Mouse (Mus musculus) heart, adult 2 months (tissue): Measurements from ENCODE around the gene Traf3ip2. TPM values are rescaled to one million over a fixed set of nuclear protein-coding genes. Genes with fewer than 3 reads are reported as not detected.

Experiments
- DNase-seq, 2 experiments: peaks; one replicate each; pipeline ENCODE4 v3.0.0; 2021
- H3K27ac ChIP-seq: fragments of 200-600 bp; 2 replicates; pipeline ENCODE4 v1.8.1; 2022
- H3K27me3 ChIP-seq: fragments of 200-500 bp; 2 replicates; pipeline ENCODE4 v1.6.1; 2012; ENCODE audit warnings: mild to moderate bottlenecking, low read length, inconsistent platforms, mixed read lengths; ENCODE audit not compliant: control insufficient read depth, insufficient read depth
- H3K36me3 ChIP-seq: fragments of 200-500 bp; 2 replicates; pipeline ENCODE4 v1.6.1; 2012; ENCODE audit warnings: low read length, inconsistent platforms; ENCODE audit not compliant: control insufficient read depth, insufficient read depth
- H3K4me1 ChIP-seq: fragments of 200-500 bp; 2 replicates; pipeline ENCODE4 v1.6.1; 2011; ENCODE audit warnings: low read length; ENCODE audit not compliant: control insufficient read depth, insufficient read depth
- H3K4me3 ChIP-seq: fragments of 200-600 bp; 2 replicates; pipeline ENCODE4 v1.8.1; 2022
- H3K79me2 ChIP-seq: fragments of 200-500 bp; replicated peaks from 2 replicates; pipeline ENCODE4 v1.6.1; 2012; ENCODE audit warnings: mild to moderate bottlenecking, inconsistent platforms, low read length, moderate library complexity, mixed read lengths; ENCODE audit not compliant: control insufficient read depth, insufficient read depth
- H3K9ac ChIP-seq: fragments of 200-500 bp; 2 replicates; pipeline ENCODE4 v1.6.1; 2012; ENCODE audit warnings: low read depth, mild to moderate bottlenecking, control low read depth, inconsistent platforms, low read length, mixed read lengths
- CTCF ChIP-seq: fragments of 200-600 bp; IDR thresholded peaks from 2 replicates; pipeline ENCODE4 v1.8.1; 2022; ENCODE audit warnings: antibody characterized with exemption, mild to moderate bottlenecking, moderate library complexity
- EP300 ChIP-seq: fragments of 200-500 bp; IDR thresholded peaks from 2 replicates; pipeline ENCODE4 v1.6.1; 2011; ENCODE audit warnings: low read depth, low read length, control low read depth; ENCODE audit not compliant: insufficient read depth
- POLR2A ChIP-seq: fragments of 200-500 bp; IDR thresholded peaks from 2 replicates; pipeline ENCODE4 v1.6.1; 2011; ENCODE audit warnings: mild to moderate bottlenecking, low read depth, low read length, control low read depth; ENCODE audit not compliant: insufficient read depth
- WGBS: fragments of 180-500 bp; shearing (Covaris S2); methylation state at CpG from one replicate; pipeline ENCODE4 v1.1.7; 2018; 5-methylcytosine and 5-hydroxymethylcytosine counted together
- intact Hi-C: fragments of 180-260 bp; cut with DNase I; formaldehyde crosslinking; loops from one replicate; pipeline ENCODE4 v1.15.1; 2025
- polyA plus RNA-seq: library from polyadenylated mRNA; depleted of rRNA; stranded (reverse); fragments of >200 nt; gene quantifications from 2 replicates; pipeline ENCODE4 v1.2.3, GENCODE M21; 2012
- total RNA-seq, 2 experiments: library from RNA; stranded (reverse); gene quantifications; 2 replicates each; pipeline ENCODE4 v1.2.3; 2021

The Traf3ip2 gene
- total and polyA plus RNA-seq, 3 experiments: 5.0 to 7.8 (median 6.5) TPM

GRCm38 (mm10) chr10:39587973-39588746 is 24.6 kb upstream of the Traf3ip2 start:
- Histone ChIP-seq H3K27me3 (no peaks in the 10 kb centered on the region), H3K4me1 (no peaks in the 10 kb centered on the region), H3K79me2 (no peaks in the 10 kb centered on the region), H3K36me3 (no peaks in the 10 kb centered on the region), H3K27ac (no peak overlapping the region), H3K9ac (no peak overlapping the region), H3K4me3 (no peak overlapping the region)
- TF ChIP-seq EP300 (no peak), CTCF (no peak), POLR2A (no peak)
- DNase-seq: no peak
- intact Hi-C loops: no loop called here
- WGBS: 90% methylated on average over 8 of the region's 8 CpGs

DNA sequence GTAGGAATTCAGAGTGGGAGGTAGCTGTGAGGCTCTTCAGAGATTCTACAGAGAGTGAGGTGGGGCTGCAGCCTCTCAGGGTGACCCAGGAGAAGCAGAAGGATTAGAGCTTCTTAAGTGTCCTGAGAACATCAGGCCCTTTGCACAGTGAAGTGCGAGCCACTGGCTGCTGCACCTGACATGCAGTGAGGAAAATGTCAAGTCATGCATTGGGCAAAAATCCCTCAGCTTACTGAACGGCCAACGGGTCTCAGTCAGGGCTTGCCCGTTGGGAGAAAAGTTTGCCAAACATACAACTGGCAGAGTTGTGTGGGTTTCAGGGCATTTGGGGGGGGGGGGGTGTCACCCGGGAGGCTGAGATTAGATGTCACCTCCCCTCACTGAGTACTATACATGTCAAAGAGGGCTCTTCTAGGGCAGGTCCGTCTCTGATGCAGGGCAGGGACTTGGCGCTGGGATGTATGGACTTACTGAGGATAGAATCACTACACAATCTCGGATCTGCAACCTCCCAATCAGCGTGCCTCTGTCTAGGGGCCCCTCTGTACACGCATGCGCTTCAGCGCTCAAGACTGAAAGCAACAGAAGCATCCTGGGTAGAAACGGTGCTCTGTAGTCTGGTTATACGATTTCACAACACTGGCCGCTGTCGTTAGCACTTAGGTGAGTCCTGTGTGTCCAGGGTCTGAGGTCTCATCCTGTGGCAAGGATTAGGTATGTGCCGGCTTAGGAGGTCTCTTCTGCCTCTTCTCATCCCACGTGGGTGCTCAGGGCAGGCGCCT is 22.8 kb upstream of the Traf3ip2 start:
- 82% methylated on average over 19 of the region's 19 CpGs for WGBS
- TF ChIP-seq EP300: no peak
- no peak for TF ChIP-seq POLR2A
- no peak for TF ChIP-seq CTCF
- H3K27me3 ChIP-seq: no peaks in the 10 kb centered on the region
- no peaks in the 10 kb centered on the region for H3K79me2 ChIP-seq
- no peak overlapping the region for H3K4me3 ChIP-seq
- no peak for DNase-seq
- H3K4me1 ChIP-seq: no peaks in the 10 kb centered on the region
- H3K36me3 ChIP-seq: no peaks in the 10 kb centered on the region
- H3K9ac ChIP-seq: no peak overlapping the region
- intact Hi-C loops: no loop called here
- H3K27ac ChIP-seq: no peak overlapping the region

GRCm38 (mm10) chr10:39590629-39591028 is 22.1 kb upstream of the Traf3ip2 start:
- no peak overlapping the region for H3K9ac ChIP-seq
- H3K4me1 ChIP-seq: no peaks in the 10 kb centered on the region
- H3K36me3 ChIP-seq: no peaks in the 10 kb centered on the region
- H3K79me2 ChIP-seq: no peaks in the 10 kb centered on the region
- intact Hi-C loops: no loop called here
- H3K27ac ChIP-seq: no peak overlapping the region
- H3K27me3 ChIP-seq: no peaks in the 10 kb centered on the region
- 87% methylated on average over 10 of the region's 10 CpGs for WGBS
- H3K4me3 ChIP-seq: no peak overlapping the region
- no peak for DNase-seq
- TF ChIP-seq POLR2A: no peak
- TF ChIP-seq EP300: no peak
- TF ChIP-seq CTCF: no peak

DNA sequence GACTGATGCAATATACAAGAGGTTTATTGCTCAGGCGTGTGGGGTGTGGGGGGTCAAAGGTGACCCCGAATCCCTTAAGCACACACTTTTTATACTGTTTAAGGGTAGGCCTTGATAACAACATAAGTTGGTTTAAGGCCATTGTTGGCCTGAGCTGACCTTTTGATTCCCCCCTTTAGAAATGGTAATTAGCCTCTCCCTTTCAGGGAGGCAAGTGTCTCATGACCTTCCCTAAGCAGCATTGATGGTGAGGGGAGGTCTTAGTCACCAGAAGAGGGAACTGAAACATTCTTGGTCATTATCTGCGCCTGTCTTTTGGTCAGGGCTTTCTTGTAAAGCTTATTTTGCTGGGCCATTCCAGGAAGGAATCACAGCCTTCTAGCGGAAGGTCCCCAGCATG is 20.2 kb upstream of the Traf3ip2 start:
- 96% methylated on average over 4 of the region's 4 CpGs for WGBS
- intact Hi-C loops: no loop called here
- no peak for TF ChIP-seq CTCF
- TF ChIP-seq POLR2A: no peak
- no peak for TF ChIP-seq EP300

GRCm38 (mm10) chr10:39594716-39595115 is 18.0 kb upstream of the Traf3ip2 start:
- TF ChIP-seq CTCF (no peak), POLR2A (no peak), EP300 (no peak)
- Histone ChIP-seq H3K27ac (no peak overlapping the region), H3K4me1 (no peaks in the 10 kb centered on the region), H3K9ac (no peak overlapping the region), H3K4me3 (no peak overlapping the region), H3K27me3 (no peaks in the 10 kb centered on the region), H3K36me3 (no peaks in the 10 kb centered on the region), H3K79me2 (no peaks in the 10 kb centered on the region)
- DNase-seq: no peak
- intact Hi-C loops: no loop called here
- whole genome bisulfite sequencing: 94% methylated on average over 1 of the region's 1 CpGs

More for the DNA sequence above, 20.2 kb upstream of the Traf3ip2 start:
- no peak overlapping the region for H3K4me3 ChIP-seq
- H3K36me3 ChIP-seq: no peaks in the 10 kb centered on the region
- no peaks in the 10 kb centered on the region for H3K4me1 ChIP-seq
- no peak overlapping the region for H3K9ac ChIP-seq
- H3K79me2 ChIP-seq: no peaks in the 10 kb centered on the region
- no peaks in the 10 kb centered on the region for H3K27me3 ChIP-seq
- no peak overlapping the region for H3K27ac ChIP-seq
- no peak for DNase-seq

- no peak for TF ChIP-seq CTCF
- no peak for TF ChIP-seq POLR2A
- no peak for TF ChIP-seq EP300
- no peak overlapping the region for H3K9ac ChIP-seq
- no peaks in the 10 kb centered on the region for H3K27me3 ChIP-seq
- intact Hi-C loops: no loop called here
- DNase-seq: no peak
- no peak overlapping the region for H3K27ac ChIP-seq
- no peaks in the 10 kb centered on the region for H3K79me2 ChIP-seq
- H3K36me3 ChIP-seq: no peaks in the 10 kb centered on the region
- H3K4me1 ChIP-seq: no peaks in the 10 kb centered on the region
- H3K4me3 ChIP-seq: no peak overlapping the region
- 62% methylated on average over 3 of the region's 3 CpGs for WGBS
Observed at GRCm38 (mm10) chr10:39595862-39596261, 16.9 kb upstream of the Traf3ip2 start.
